Mouse (Mus musculus) kidney, adult 2 months (tissue): ENCODE data around the gene Eif3d.

Experiments
- CTCF ChIP-seq: fragments of 200-500 bp; conservative IDR thresholded peaks from 2 replicates; pipeline ENCODE4 v1.5.1; 2011; ENCODE audit warnings: low read depth, mild to moderate bottlenecking, control low read depth, low read length, moderate library complexity, mixed read lengths; ENCODE audit not compliant: insufficient read depth, insufficient read length
- POLR2A ChIP-seq: fragments of 200-500 bp; IDR thresholded peaks from one replicate; pipeline ENCODE4 v1.6.1; 2011; ENCODE audit warnings: low read depth, low read length, control low read depth

DNA sequence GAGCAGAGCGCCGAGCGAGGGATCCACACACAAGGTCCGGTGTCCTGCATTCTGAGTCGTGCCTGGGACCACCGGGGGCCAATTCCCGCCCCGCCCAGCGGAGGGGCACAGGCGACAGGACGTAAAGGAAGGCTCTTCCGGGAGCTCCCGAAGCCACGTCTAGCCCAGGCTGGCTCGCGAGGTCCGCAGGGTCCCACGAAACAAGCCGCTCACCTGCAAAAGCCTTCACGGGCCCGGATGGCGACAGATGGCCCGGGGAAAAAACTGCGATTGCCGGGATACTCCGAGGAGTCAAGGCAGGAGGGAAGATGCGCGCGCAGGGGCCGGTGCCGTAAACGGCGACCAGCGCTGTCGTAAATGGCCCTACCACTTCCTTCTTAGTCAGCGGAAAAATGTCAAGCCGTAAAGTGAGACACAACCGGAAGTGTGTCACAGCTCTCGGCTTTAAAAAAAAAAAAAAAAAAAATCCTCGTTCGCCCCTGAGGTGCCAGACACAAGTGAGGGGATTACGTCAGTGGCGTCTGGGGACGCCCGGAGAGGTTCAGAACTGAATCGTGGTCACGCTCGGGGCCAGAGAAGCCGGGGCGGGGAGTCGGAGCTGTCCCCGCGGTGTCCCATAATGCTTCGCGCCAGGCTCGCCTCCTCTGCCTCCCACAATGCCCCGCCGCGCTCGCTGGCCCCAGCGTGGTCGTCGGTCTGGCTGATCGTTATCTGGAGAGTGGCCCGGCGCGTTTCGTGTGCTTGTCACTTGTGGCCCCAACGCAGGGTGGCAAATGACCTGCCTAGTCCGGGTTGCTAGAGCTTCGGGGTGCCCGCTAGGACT, at the start of gene Eif3d:
- TF ChIP-seq POLR2A (no peak), CTCF (no peak)
